Mouse (Mus musculus): Measurements from ENCODE around the gene Lama4. TPM values are rescaled to one million over a fixed set of nuclear protein-coding genes. Genes with fewer than 3 reads are reported as not detected.

Lama4 gene
- total RNA-seq, 2 experiments from 2014 or later = 106 to 136 TPM

DNA sequence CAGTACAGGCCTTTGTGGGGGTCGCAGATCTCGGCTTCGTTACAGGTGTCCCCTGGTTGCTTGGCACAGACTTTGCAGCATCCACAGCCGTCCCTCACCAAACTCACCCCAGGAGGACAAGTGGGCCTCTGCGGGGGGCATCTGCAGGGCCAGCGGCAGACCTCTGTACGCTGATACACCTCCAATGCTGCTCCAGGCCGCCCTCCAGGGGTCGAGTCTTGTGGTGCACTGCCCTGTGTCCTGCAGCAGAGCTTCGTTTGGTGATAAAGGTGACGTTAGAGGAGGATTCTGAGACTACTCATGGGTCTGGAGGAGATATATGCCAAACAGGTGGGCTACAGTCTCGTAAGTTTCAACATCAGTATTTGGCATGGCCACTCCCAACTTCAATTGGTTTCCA is 193.0 kb downstream of the Lama4 start:
- DNase-seq = no peak

Other genes with a start within 250 kb of the Lama4 start
- gene Rfpl4b, start 143.7 kb upstream of the Lama4 start, total RNA-seq (2021) = not detected
- 1 to 10 TPM; 4.7 TPM for gene Fam229b, start 168.4 kb downstream of the Lama4 start, total RNA-seq (2021)
- gene Tube1, start 168.5 kb downstream of the Lama4 start, total RNA-seq (2021) = 1 to 10 TPM; 2.3 to 2.4 TPM
- under 1 TPM; 0.48 TPM for gene Ccn6, start 198.3 kb downstream of the Lama4 start, total RNA-seq (2021)

Measured in adrenal gland, postnatal 10 days (tissue).